Mouse (Mus musculus) embryonic facial prominence, embryonic 14.5 days (tissue): ENCODE data around the gene Snrnp35. TPM values are rescaled to one million over a fixed set of nuclear protein-coding genes. Genes with fewer than 3 reads are reported as not detected.

Experiments
- polyA plus RNA-seq: library from polyadenylated mRNA; unstranded; fragments of >200 nt; fragmentation: Nextera tagmentation; extraction: Ambion mirVana; gene quantifications from 2 replicates; pipeline ENCODE4 v1.2.1, GENCODE M21; 2014

The Snrnp35 gene
- polyA plus RNA-seq, 1 experiment from 2014 or later, result 11.0 TPM

Other genes with a start within 250 kb of the Snrnp35 start
- gene Pitpnm2, start 233.4 kb upstream of the Snrnp35 start, polyA plus RNA-seq, result 7.6 and 8.4 TPM in 2 replicates
- gene Mphosph9, start 155.2 kb upstream of the Snrnp35 start, polyA plus RNA-seq, result 9.3 and 10.2 TPM in 2 replicates
- gene 2810006K23Rik, start 155.0 kb upstream of the Snrnp35 start, polyA plus RNA-seq, result 9.3 and 10.4 TPM in 2 replicates
- 62.2 and 69.7 TPM in 2 replicates for gene Cdk2ap1, start 120.1 kb upstream of the Snrnp35 start, polyA plus RNA-seq
- gene Sbno1, start 57.1 kb upstream of the Snrnp35 start, polyA plus RNA-seq, result 62.7 and 66.5 TPM in 2 replicates
- gene Kmt5a, start 43.2 kb upstream of the Snrnp35 start, polyA plus RNA-seq, result 50.3 and 57.5 TPM in 2 replicates
- 33.6 and 34.8 TPM in 2 replicates for gene Rilpl2, start 4.8 kb upstream of the Snrnp35 start, polyA plus RNA-seq
- 27.0 and 29.6 TPM in 2 replicates for gene Rilpl1, start 48.3 kb downstream of the Snrnp35 start, polyA plus RNA-seq
- 612 and 629 TPM in 2 replicates for gene Tmed2, start 57.6 kb downstream of the Snrnp35 start, polyA plus RNA-seq
- 8.5 and 10.6 TPM in 2 replicates for gene Ddx55, start 69.7 kb downstream of the Snrnp35 start, polyA plus RNA-seq
- gene Eif2b1, start 96.0 kb downstream of the Snrnp35 start, polyA plus RNA-seq, result 74.6 and 74.9 TPM in 2 replicates
- 56.7 and 74.3 TPM in 2 replicates for gene Gtf2h3, start 96.0 kb downstream of the Snrnp35 start, polyA plus RNA-seq
- gene Atp6v0a2, start 145.4 kb downstream of the Snrnp35 start, polyA plus RNA-seq, result 46.8 and 48.3 TPM in 2 replicates
- gene Dnah10, start 242.0 kb downstream of the Snrnp35 start, polyA plus RNA-seq, result 0.25 and 0.39 TPM in 2 replicates